Mouse (Mus musculus): ENCODE measurements around the gene Fnip2. TPM values are rescaled to one million over a fixed set of nuclear protein-coding genes. Genes with fewer than 3 reads are reported as not detected.

Fnip2 gene
- total RNA-seq, 2 experiments from 2014 or later = 3.1 to 3.3 TPM

GRCm38 (mm10) chr3:79566716-79567691 is 592 bp downstream of the Fnip2 start:
- intact Hi-C loops (cut with DNase I) = loop anchor here (5.0 kb wide), 1 partner anchor 50 kb away; no protein-coding TSS in a partner anchor
- DNase-seq = peak in 1 of 2 experiments; percentile 29

- intact Hi-C loops (cut with DNase I) = loop anchor here (5.0 kb wide), 1 partner anchor 48 kb away; no protein-coding TSS in a partner anchor
- no peak for DNase-seq
Measured at GRCm38 (mm10) chr3:79564875-79565606, 2.6 kb downstream of the Fnip2 start.

GRCm38 (mm10) chr3:79563511-79563910 is 4.1 kb downstream of the Fnip2 start:
- DNase-seq = no peak
- intact Hi-C loops (cut with DNase I) = no loop called here

- intact Hi-C loops (cut with DNase I) = no loop called here
- no peak for DNase-seq
Measured at GRCm38 (mm10) chr3:79561784-79562715, 5.5 kb downstream of the Fnip2 start.

DNA sequence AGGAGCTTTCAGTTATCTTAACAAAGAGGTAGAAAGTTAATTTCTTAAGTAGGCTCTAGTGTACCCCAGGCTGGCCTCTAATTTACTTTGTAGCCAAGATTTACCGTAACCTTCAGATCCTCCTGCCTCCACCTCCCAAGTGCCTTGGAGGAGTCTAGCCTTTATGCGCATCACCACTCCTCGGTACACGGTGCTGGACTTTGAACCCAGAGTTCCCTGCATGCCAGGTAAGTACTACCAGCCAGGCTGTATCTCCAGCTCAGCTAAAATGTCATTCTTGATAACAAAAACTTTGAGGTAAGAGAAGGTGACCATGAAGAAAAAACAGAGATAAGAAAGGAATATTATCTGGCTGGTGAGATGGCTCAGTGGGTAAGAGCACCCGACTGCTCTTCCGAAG is 7.0 kb downstream of the Fnip2 start:
- intact Hi-C loops (cut with DNase I) = no loop called here
- DNase-seq = no peak

- DNase-seq = no peak
- intact Hi-C loops (cut with DNase I) = no loop called here
Measured at GRCm38 (mm10) chr3:79559773-79560045, 7.9 kb downstream of the Fnip2 start.

GRCm38 (mm10) chr3:79559021-79559772 is 8.4 kb downstream of the Fnip2 start:
- intact Hi-C loops (cut with DNase I) = no loop called here

GRCm38 (mm10) chr3:79555061-79555460 is 12.5 kb downstream of the Fnip2 start:
- intact Hi-C loops (cut with DNase I) = no loop called here
- no peak for DNase-seq

More at GRCm38 (mm10) chr3:79559021-79559772, 8.4 kb downstream of the Fnip2 start:
- no peak for DNase-seq

GRCm38 (mm10) chr3:79553779-79554178 is 13.8 kb downstream of the Fnip2 start:
- DNase-seq = no peak
- intact Hi-C loops (cut with DNase I) = no loop called here

- DNase-seq = no peak
- intact Hi-C loops (cut with DNase I) = no loop called here
Measured at GRCm38 (mm10) chr3:79551826-79552552, 15.6 kb downstream of the Fnip2 start.

GRCm38 (mm10) chr3:79549751-79550393 is 17.7 kb downstream of the Fnip2 start:
- intact Hi-C loops (cut with DNase I) = no loop called here

GRCm38 (mm10) chr3:79548681-79549437 is 18.7 kb downstream of the Fnip2 start:
- no peak for DNase-seq
- intact Hi-C loops (cut with DNase I) = no loop called here

More at GRCm38 (mm10) chr3:79549751-79550393, 17.7 kb downstream of the Fnip2 start:
- DNase-seq = no peak

GRCm38 (mm10) chr3:79542585-79542984 is 25.0 kb downstream of the Fnip2 start:
- intact Hi-C loops (cut with DNase I) = no loop called here
- DNase-seq = no peak

GRCm38 (mm10) chr3:79539656-79540055 is 27.9 kb downstream of the Fnip2 start:
- no peak for DNase-seq
- intact Hi-C loops (cut with DNase I) = no loop called here

DNA sequence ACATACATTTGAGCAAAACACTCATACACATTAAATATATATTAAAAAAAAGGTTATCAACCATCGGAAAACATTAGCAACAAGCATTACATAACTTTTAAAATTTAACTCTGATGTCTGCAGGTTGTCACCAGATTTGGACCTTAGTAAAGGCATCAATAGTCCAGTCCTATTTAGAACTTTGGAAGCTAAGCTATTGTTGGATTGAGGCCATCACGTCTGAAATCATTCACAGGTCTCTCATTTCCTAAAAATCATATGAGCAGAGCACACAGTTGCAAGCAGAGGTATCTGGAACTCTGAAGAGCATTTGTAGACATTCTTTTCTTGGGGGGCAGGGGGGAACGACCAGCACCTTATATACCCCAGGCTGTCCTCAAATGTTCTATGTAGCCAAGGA is 28.5 kb downstream of the Fnip2 start:
- intact Hi-C loops (cut with DNase I) = no loop called here
- no peak for DNase-seq

- no peak for DNase-seq
- intact Hi-C loops (cut with DNase I) = no loop called here
Measured at GRCm38 (mm10) chr3:79538342-79538741, 29.3 kb downstream of the Fnip2 start.

- no peak for DNase-seq
- intact Hi-C loops (cut with DNase I) = no loop called here
Measured at GRCm38 (mm10) chr3:79537626-79538203, 29.9 kb downstream of the Fnip2 start.

Data from gastrocnemius, postnatal 36 days (tissue).